Mouse (Mus musculus) activated CD4-positive, CD25-positive, alpha-beta regulatory T cell, adult 9 weeks (primary cell): ENCODE results near the gene Naa80. TPM values are rescaled to one million over a fixed set of nuclear protein-coding genes. Genes with fewer than 3 reads are reported as not detected.

Experiments used
- polyA plus RNA-seq: library from polyadenylated mRNA; unstranded; fragments of 100-300 nt; shearing (Covaris generic); gene quantifications from one replicate; pipeline ENCODE4 v1.2.1, GENCODE M21; 2017

Naa80 gene
- 23.5 TPM for polyA plus RNA-seq

DNA sequence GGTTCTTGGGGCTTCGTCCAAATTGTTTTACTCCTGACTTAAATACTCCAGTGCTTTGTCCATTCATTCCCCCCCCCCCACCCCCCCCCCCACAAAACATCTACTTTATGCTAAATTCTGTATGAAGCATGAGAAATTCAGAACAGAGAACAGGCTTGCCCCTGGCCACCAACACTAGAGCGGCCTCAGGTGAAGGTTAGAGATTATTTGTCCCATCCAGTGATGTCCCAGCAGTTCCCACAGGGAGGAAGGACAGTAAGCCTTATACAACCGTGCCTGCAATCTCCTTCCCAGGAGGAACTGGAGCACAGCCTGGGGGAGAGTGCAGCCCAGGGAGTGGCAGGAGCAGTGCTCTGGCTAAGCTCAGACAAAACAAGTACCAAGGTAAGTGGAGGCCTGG lies at the start of gene Naa80:
Gene Naa80 (plus strand): TSS at position 301 of the 400 bp plus-strand sequence.

GRCm38 (mm10) chr9:107533791-107534407 lies 44.8 kb upstream of the Naa80 start, which contains the start of gene Tmem115:
Gene Tmem115, plus strand, starts transcription at chr9:107533945.

GRCm38 (mm10) chr9:107541474-107542351 lies 37.0 kb upstream of the Naa80 start, which contains the start of the genes Cyb561d2 and Nprl2:
Gene Cyb561d2, minus strand, starts transcription at chr9:107542193.
Gene Nprl2, plus strand, starts transcription at chr9:107542226.

GRCm38 (mm10) chr9:107547026-107547425 lies 31.7 kb upstream of the Naa80 start, which contains the start of gene Zmynd10:
Gene Zmynd10, plus strand, starts transcription at chr9:107547298.

DNA sequence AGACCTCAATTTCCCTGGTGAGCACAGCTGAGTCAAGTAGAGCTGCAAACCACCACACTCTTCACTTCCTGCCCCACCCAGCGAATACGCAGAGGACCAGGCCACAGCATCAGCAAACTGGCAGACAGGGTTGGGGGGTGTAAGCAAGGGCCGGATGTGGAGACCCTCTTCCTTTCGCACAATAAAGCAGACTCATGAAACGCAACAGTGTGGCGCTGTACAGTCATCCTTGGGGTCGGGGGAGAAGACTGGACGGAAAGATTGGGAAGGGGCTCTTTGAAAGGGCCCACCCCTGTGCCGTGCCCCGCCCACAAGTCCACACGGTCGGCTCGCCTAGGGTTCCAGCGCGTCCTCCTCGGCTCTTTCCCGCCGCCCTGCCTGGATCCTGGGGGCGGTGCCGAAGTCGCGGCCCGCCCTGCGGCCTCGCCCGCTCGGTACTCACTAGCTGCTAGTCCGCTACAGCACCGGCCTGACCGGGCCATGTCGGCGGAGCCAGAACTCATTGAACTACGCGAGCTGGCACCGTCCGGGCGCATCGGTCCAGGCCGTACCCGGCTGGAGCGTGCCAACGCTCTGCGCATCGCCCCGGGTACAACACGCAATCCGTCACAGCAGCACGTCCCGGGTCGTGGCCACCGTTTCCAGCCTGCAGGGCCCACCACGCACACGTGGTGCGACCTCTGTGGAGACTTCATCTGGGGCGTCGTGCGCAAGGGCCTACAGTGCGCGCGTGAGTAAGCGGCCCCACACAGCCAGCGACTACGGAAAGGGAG lies 27.4 kb upstream of the Naa80 start, which contains the start of gene Rassf1:
Gene Rassf1 (plus strand): TSS at position 439 of the 773 bp plus-strand sequence.

DNA sequence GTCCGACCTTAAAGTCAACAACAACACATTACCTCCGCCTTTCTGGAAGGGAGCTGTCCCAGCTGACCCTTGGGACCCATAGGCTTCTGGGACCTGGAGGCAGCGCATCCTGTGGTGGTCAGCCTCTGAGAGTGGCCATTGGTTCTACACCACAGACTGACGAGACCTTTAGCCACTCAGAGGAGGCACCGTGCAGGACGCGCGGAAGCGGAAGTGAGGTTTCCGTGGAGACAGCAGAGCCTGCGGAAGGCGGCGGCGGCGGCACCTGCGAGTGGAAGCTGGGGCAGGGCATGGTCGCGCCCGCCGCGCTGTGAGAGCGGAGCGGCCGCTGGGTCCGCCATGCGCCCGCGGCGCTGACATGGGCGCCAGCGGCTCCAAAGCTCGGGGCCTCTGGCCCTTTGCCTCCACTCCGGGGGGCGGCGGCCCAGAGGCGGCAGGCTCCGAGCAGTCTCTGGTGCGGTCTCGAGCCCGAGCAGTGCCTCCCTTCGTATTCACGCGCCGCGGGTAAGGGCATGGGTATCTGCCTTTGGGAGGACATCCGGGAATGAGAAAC lies 15.6 kb upstream of the Naa80 start, which contains the start of gene Tusc2:
Gene Tusc2 (plus strand): TSS at position 227 of the 553 bp plus-strand sequence.

DNA sequence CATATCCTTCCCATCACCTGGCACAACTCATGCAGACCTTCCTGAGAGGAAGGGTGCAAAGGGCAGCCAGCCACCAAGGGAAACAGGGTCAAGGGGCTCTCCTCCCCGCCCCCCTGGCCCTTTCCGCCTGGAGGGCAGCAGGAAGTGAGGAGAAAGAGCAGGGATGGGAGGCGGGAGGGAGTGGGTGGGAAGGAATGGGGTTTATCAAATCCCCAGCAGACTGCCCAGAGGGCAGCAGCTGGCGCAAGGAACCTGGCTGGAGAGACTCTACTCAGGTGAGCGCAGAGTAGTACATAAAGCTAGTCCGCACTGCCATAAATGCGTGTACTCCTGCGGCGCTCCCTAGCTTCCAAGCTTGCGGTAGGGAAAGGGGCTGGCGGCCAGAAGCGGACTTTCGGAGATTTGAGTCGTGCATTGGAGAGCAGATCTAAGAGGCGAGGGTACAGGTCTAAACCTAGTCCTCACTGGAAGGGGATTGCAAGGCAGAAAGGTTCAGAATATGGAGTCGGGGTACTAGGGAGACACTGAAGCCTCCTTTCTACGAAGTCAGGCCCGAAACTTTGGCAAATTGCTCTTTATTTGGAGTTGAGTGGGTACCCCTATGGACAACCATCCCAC lies 10.9 kb upstream of the Naa80 start, which contains the start of gene Hyal2:
Gene Hyal2 (plus strand): TSS at position 244 of the 618 bp plus-strand sequence.

GRCm38 (mm10) chr9:107576357-107577107 lies 2.2 kb upstream of the Naa80 start, which contains the start of gene Hyal1:
Gene Hyal1, plus strand, starts transcription at chr9:107576927.

DNA sequence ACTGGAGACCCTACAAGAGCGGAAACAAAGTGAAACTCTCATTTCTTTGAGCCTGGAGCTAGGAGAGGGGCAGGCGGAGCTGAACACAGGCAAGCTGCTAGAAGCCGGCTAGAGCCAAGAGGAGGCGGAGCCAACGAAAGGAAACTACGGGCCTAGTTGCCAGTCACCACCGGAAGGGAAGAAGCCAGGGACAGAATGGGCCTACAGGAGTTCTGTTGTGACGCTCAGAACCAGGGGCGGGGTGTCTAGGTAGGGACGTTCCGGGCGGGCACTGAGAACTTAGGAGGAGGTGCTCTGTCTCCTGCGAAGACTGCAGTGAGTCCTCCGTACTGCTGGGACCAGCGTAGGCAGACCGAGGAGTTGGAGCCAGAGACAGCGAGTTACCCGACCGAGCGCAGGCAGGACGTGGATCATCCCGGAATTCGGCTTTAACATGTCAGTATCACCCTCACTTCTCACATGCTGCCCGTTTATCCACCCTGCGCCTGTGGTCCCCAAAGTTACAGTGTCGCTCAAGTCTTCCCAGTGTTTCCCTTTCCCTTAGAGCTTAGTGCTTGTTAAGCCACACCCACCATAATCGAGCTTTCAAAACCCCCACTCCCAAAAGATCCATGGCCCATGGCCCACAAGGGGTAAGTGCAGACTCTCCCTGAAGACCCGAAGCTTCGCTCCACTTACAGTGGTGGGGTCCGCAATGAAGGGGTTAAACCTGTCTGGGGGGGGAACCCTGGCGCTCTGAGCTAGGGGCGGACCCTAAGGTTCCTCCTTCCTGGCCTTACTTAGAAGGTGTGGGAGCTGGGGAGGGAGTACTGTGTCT lies 2.0 kb downstream of the Naa80 start, which contains the start of gene Hyal3:
Gene Hyal3 (plus strand): TSS at position 318 of the 817 bp plus-strand sequence.

DNA sequence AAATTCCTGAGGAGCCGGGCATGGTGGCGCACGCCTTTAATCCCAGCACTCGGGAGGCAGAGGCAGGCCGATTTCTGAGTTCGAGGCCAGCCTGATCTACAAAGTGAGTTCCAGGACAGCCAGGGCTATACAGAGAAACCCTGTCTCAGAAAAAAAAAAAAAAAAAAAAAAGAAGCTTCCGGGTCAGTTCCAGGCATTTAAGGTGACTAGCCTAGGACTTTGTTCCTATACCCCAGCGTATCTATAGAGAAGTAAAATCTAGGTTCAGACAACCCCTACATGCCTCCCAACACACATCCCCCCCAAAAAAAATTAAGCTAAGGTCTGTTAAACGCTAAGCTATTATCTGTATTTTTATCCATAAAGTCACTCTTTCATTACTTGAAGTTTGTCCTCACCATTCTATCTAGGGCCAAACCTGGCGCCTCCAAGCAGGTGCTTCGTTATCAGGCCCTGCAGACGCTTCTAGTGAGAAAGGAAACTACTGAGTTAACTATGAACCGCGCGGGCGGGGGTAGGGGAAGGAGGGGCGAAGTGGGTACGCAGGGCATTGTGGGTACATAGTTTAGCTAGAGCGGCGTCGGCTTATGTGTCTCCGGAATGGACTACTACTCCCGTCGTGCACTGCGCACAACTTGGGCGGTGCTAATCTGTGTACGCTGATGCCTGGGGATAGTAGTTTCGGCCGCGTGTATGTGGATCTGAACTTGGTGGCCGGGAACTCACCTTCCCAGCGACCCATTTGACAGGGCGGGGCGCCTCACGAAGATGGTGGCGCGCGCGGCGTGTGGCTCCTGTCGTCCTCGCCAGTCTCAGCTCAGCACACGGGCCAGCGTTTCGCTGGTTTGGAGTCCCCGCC lies 8.5 kb downstream of the Naa80 start, which contains the start of gene Ifrd2:
Gene Ifrd2 (plus strand): TSS at position 669 of the 859 bp plus-strand sequence.

DNA sequence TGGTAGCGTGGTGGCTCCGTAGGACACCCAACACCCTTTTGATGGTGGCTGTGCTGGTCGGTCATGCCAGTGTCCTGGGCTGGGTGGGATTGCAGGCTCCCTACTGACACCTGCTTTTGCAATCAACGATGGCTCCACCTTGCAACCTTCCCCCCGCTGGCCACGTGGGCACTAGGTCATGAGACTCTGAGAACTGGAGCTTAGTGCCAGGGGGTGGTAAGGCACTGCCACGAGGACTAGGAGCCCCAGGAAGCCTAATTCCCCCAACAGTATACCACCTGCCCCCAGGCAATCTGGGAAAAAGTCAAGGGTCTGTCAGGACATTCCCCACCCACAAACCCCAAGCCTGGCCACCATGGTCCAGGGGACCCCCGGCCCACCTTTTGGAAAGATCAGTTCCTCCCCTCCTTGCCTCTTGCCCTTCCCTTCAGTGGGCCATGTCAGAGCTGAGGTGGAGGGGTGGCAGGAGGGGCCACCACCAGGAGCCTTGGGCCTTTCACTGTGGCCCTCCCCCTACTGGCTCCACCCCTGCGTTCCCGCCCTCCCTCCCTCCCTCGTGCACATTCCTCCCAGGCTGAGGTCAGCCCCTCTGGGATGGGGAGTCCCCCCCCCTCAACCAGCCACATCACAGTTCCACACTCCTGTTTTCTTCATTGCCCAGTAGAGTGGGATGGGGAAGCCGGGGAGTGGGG lies 30.2 kb downstream of the Naa80 start, which contains the start of gene Sema3b:
Gene Sema3b (minus strand): TSS at position 489 of the 692 bp plus-strand sequence.

Other genes with a start within 250 kb of the Naa80 start
- 33.8 TPM for gene Hemk1, start 240.5 kb upstream of the Naa80 start, polyA plus RNA-seq
- 2.6 TPM for gene 6430571L13Rik, start 238.3 kb upstream of the Naa80 start, polyA plus RNA-seq
- 1.0 TPM for gene Cacna2d2, start 179.3 kb upstream of the Naa80 start, polyA plus RNA-seq
- gene Tmem115, start 44.9 kb upstream of the Naa80 start, polyA plus RNA-seq, result 54.4 TPM
- 66.6 TPM for gene Cyb561d2, start 36.7 kb upstream of the Naa80 start, polyA plus RNA-seq
- 64.2 TPM for gene Nprl2, start 36.7 kb upstream of the Naa80 start, polyA plus RNA-seq
- 3.3 TPM for gene Zmynd10, start 31.6 kb upstream of the Naa80 start, polyA plus RNA-seq
- 88.1 TPM for gene Rassf1, start 27.3 kb upstream of the Naa80 start, polyA plus RNA-seq
- 9.4 TPM for gene Tusc2, start 15.6 kb upstream of the Naa80 start, polyA plus RNA-seq
- gene Hyal2, start 10.9 kb upstream of the Naa80 start, polyA plus RNA-seq, result 16.6 TPM
- gene Hyal1, start 2.0 kb upstream of the Naa80 start, polyA plus RNA-seq, result 6.5 TPM
- 0.65 TPM for gene Hyal3, start 1.9 kb downstream of the Naa80 start, polyA plus RNA-seq
- gene Ifrd2, start 8.8 kb downstream of the Naa80 start, polyA plus RNA-seq, result 23.7 TPM
- gene Sema3b, start 30.3 kb downstream of the Naa80 start, polyA plus RNA-seq, result not detected
- gene Gnai2, start 56.5 kb downstream of the Naa80 start, polyA plus RNA-seq, result 271 TPM
- not detected for gene Slc38a3, start 90.6 kb downstream of the Naa80 start, polyA plus RNA-seq
- gene Gnat1, start 100.8 kb downstream of the Naa80 start, polyA plus RNA-seq, result 0.50 TPM
- gene Sema3f, start 131.6 kb downstream of the Naa80 start, polyA plus RNA-seq, result not detected
- 359 TPM for gene Rbm5, start 192.1 kb downstream of the Naa80 start, polyA plus RNA-seq